Mouse (Mus musculus) kidney, postnatal 0 days (tissue): ENCODE measurements around the gene Ptpra. TPM values are rescaled to one million over a fixed set of nuclear protein-coding genes. Genes with fewer than 3 reads are reported as not detected.

ENCODE experiments used
- ATAC-seq: fragments of 200-750 bp; cut with Nextera tagmentation; replicated peaks from 2 replicates; pipeline ENCODE4 v1.8.0; 2017; ENCODE audit warnings: low read depth, moderate number of reproducible peaks, moderate TSS enrichment, moderate library complexity; ENCODE audit not compliant: low FRiP score
- DNase-seq: peaks from one replicate; pipeline ENCODE4 v3.0.0-alpha.2; 2016; ENCODE audit warnings: low spot score
- H3K27ac ChIP-seq: fragments of 300-500 bp; sonication (generic); 2 replicates; pipeline ENCODE4 v1.5.1; 2014; ENCODE audit warnings: mild to moderate bottlenecking
- H3K27me3 ChIP-seq: fragments of 300-500 bp; sonication (generic); 2 replicates; pipeline ENCODE4 v1.6.1; 2014; ENCODE audit warnings: low read length, mixed read lengths; ENCODE audit not compliant: insufficient read depth
- H3K36me3 ChIP-seq: fragments of 300-500 bp; sonication (generic); 2 replicates; pipeline ENCODE4 v1.6.1; 2014; ENCODE audit warnings: low read length, mixed read lengths; ENCODE audit not compliant: insufficient read depth
- H3K4me1 ChIP-seq: fragments of 300-500 bp; sonication (generic); replicated peaks from 2 replicates; pipeline ENCODE4 v1.6.1; 2014; ENCODE audit warnings: antibody characterized with exemption, low read length, mixed read lengths; ENCODE audit not compliant: insufficient read depth
- H3K4me2 ChIP-seq: fragments of 300-500 bp; sonication (generic); 2 replicates; pipeline ENCODE4 v1.6.1; 2014; ENCODE audit warnings: mild to moderate bottlenecking, low read length, moderate library complexity, mixed read lengths
- H3K4me3 ChIP-seq: fragments of 300-500 bp; sonication (generic); replicated peaks from 2 replicates; pipeline ENCODE4 v1.5.1; 2014; ENCODE audit warnings: low read depth, low read length
- H3K9ac ChIP-seq: fragments of 300-500 bp; sonication (generic); 2 replicates; pipeline ENCODE4 v1.6.1; 2014; ENCODE audit warnings: low read depth, low read length
- H3K9me3 ChIP-seq: fragments of 300-500 bp; sonication (generic); replicated peaks from 2 replicates; pipeline ENCODE4 v1.6.1; 2016; ENCODE audit warnings: low read length, inconsistent platforms, mixed read lengths
- CTCF ChIP-seq: IDR thresholded peaks from 2 replicates; pipeline ENCODE4 v1.5.1; 2016; ENCODE audit warnings: antibody characterized with exemption, low read depth, mild to moderate bottlenecking, moderate library complexity
- WGBS: fragments of 180-500 bp; shearing (Covaris S2); extraction: QIAGEN DNeasy Blood & Tissue Kit; methylation state at CpG from one replicate; pipeline ENCODE4 v1.1.7; 2014; 5-methylcytosine and 5-hydroxymethylcytosine counted together
- polyA plus RNA-seq: library from polyadenylated mRNA; unstranded; fragments of >200 nt; fragmentation: Nextera tagmentation; extraction: Ambion mirVana; gene quantifications from 2 replicates; pipeline ENCODE4 v1.2.1, GENCODE M21; 2015

Ptpra gene
- polyA plus RNA-seq, 1 experiment from 2014 or later = 80.3 TPM

DNA sequence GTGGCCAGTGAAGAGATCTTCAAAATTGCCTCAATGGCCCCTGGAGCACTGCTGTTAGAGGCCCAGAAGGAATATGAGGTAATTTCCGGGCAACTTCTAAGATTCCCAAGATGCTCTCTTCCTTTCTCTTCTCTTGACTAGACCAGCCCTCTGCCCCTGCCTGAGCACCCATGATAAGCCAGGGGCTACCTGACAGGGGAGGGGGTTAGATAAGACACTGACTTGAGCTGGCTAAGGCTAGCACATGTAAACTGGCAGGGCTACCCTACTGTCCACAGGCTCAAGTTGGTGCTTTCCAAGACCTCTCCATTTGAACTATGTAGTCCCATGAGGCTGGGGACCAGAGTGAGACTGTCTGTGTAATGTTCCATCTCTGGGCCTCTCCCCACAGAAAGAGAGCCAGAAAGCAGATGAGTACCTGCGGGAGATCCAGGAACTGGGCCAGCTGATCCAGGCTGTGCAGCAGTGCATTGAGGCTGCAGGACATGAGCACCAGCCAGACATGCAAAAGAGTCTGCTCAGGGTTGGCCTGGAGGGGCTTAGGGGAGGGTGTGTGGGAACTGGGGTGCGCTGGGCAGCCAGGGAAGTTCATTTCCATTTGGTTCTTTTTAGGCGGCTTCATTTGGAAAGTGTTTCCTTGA is 10.1 kb upstream of the Ptpra start:
- no peak overlapping the region for H3K4me3 ChIP-seq
- peaks cover 47% of the 10 kb centered on the region for H3K36me3 ChIP-seq
- DNase-seq (no peak), ATAC-seq (no peak)
- WGBS = 90% methylated on average over 4 of the region's 4 CpGs
- no peak overlapping the region for H3K27ac ChIP-seq
- H3K9ac ChIP-seq = no peak overlapping the region
- H3K27me3 ChIP-seq = no peaks in the 10 kb centered on the region
- H3K9me3 ChIP-seq = no peaks in the 10 kb centered on the region
- no peaks in the 10 kb centered on the region for H3K4me1 ChIP-seq
- H3K4me2 ChIP-seq = no peak overlapping the region
- TF ChIP-seq CTCF = no peak

DNA sequence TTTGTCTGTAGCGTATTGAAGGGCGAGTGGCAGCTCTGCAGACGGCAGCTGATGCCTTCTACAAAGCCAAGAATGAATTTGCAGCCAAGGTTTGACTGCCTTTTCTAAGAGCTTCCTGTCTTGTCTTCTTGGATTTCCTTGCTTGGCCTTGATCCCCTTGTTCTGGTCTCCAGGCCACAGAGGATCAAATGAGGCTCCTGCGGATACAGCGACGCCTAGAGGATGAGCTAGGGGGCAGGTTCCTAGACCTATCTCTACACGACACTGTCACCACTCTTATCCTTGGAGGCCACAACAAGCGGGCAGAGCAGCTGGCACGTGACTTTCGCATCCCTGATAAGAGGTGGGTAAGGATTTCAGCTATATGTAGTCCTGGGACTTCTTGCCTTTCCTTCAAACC is 7.9 kb upstream of the Ptpra start:
- 87% methylated on average over 10 of the region's 10 CpGs for WGBS

GRCm38 (mm10) chr2:130448449-130448848 is 1.6 kb upstream of the Ptpra start:
- peak; percentile 28; the same call in 1 of the 2 replicates for TF ChIP-seq CTCF
- Histone ChIP-seq H3K4me3 (no peak overlapping the region), H3K27ac (no peak overlapping the region), H3K9me3 (no peaks in the 10 kb centered on the region), H3K9ac (no peak overlapping the region), H3K4me2 (no peak overlapping the region), H3K36me3 (peaks cover under 1% of the 10 kb centered on the region; the same call in 1 of the 2 replicates), H3K27me3 (no peaks in the 10 kb centered on the region), H3K4me1 (peaks cover 8% of the 10 kb centered on the region; the same call in 1 of the 2 replicates)
- DNase-seq = peak; percentile 15
- no peak for ATAC-seq

More for the DNA sequence above, 7.9 kb upstream of the Ptpra start:
- H3K4me1 ChIP-seq = no peaks in the 10 kb centered on the region
- H3K9ac ChIP-seq = no peak overlapping the region
- H3K4me2 ChIP-seq = no peak overlapping the region
- H3K27ac ChIP-seq = no peak overlapping the region
- no peak for DNase-seq
- H3K4me3 ChIP-seq = no peak overlapping the region
- no peak for ATAC-seq
- peaks cover 47% of the 10 kb centered on the region for H3K36me3 ChIP-seq
- H3K9me3 ChIP-seq = no peaks in the 10 kb centered on the region
- no peak for TF ChIP-seq CTCF
- no peaks in the 10 kb centered on the region for H3K27me3 ChIP-seq

GRCm38 (mm10) chr2:130449021-130449793 is 871 bp upstream of the Ptpra start:
- H3K4me2 ChIP-seq = peak overlapping the region; percentile 93
- ATAC-seq (0 out of 2 replicates have a peak, but pooled peaks have one; percentile 3), DNase-seq (peak; percentile 39)
- peaks cover 8% of the 10 kb centered on the region; the same call in 1 of the 2 replicates for H3K4me1 ChIP-seq
- 5% methylated on average over 17 of the region's 17 CpGs for WGBS
- peak overlapping the region; percentile 87; the same call in 1 of the 2 replicates for H3K9ac ChIP-seq
- H3K4me3 ChIP-seq = peak overlapping the region; percentile 88
- TF ChIP-seq CTCF = no peak
- no peak overlapping the region for H3K27ac ChIP-seq
- H3K9me3 ChIP-seq = no peaks in the 10 kb centered on the region
- H3K27me3 ChIP-seq = no peaks in the 10 kb centered on the region
- no peaks in the 10 kb centered on the region for H3K36me3 ChIP-seq

DNA sequence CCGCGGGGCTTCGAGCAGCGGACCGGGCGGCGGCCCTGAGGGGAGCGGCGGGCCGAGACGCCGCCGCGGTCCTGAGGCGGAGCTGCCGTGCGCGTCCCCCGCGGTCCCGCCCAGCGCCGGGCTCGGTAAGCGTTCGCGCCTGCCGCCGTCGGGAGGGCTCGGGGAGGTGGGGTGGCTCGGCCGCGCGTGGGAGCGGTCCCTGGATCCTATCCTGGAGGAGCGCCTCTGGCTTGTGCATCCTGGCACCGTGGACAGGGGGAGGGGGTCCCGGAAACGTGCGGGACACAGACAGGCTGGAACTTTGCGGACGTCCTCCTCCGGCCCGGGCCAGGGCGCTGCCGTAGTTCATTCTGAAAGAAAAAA is 337 bp downstream of the Ptpra start:
- peak; percentile 69 for DNase-seq
- WGBS = under 1% methylated on average over 37 of the region's 47 CpGs
- H3K4me2 ChIP-seq = peak overlapping the region; percentile 93
- peak overlapping the region; percentile 87 for H3K27ac ChIP-seq
- no peaks in the 10 kb centered on the region for H3K27me3 ChIP-seq
- peak overlapping the region; percentile 88 for H3K4me3 ChIP-seq
- H3K36me3 ChIP-seq = no peaks in the 10 kb centered on the region
- peaks cover 8% of the 10 kb centered on the region; the same call in 1 of the 2 replicates for H3K4me1 ChIP-seq
- peak overlapping the region; percentile 87 for H3K9ac ChIP-seq
- TF ChIP-seq CTCF = no peak
- H3K9me3 ChIP-seq = no peaks in the 10 kb centered on the region
- peak; percentile 82 for ATAC-seq

- H3K9me3 ChIP-seq = no peaks in the 10 kb centered on the region
- no peak for ATAC-seq
- peak overlapping the region; percentile 88 for H3K4me3 ChIP-seq
- TF ChIP-seq CTCF = no peak
- DNase-seq = peak; percentile 33
- peak overlapping the region; percentile 93 for H3K4me2 ChIP-seq
- peak overlapping the region; percentile 87 for H3K9ac ChIP-seq
- H3K27ac ChIP-seq = no peak overlapping the region
- 36% methylated on average over 14 of the region's 14 CpGs for WGBS
- H3K4me1 ChIP-seq = peaks cover 13% of the 10 kb centered on the region
- H3K27me3 ChIP-seq = no peaks in the 10 kb centered on the region
- H3K36me3 ChIP-seq = no peaks in the 10 kb centered on the region
Measured at GRCm38 (mm10) chr2:130451086-130451726, 1.1 kb downstream of the Ptpra start.
